Mouse (Mus musculus) limb, embryonic 11.5 days (tissue): Measurements from ENCODE around the gene Hils1. TPM values are rescaled to one million over a fixed set of nuclear protein-coding genes. Genes with fewer than 3 reads are reported as not detected.

Experiments used
- ATAC-seq: fragments of 200-750 bp; cut with Nextera tagmentation; 2 replicates; pipeline ENCODE4 v1.8.0; 2017; ENCODE audit warnings: low read depth; ENCODE audit not compliant: insufficient number of reproducible peaks, low FRiP score, low TSS enrichment
- DNase-seq: peaks from one replicate; pipeline ENCODE4 v3.0.0-alpha.2; 2015; ENCODE audit warnings: low spot score
- H3K27ac ChIP-seq: fragments of 300-500 bp; sonication (generic); replicated peaks from 2 replicates; pipeline ENCODE4 v1.5.1; 2014; ENCODE audit warnings: low read depth, mild to moderate bottlenecking, low read length
- H3K27me3 ChIP-seq: fragments of 300-500 bp; sonication (generic); 2 replicates; pipeline ENCODE4 v1.6.1; 2014; ENCODE audit warnings: mild to moderate bottlenecking, low read length, mixed read lengths; ENCODE audit not compliant: control insufficient read depth, insufficient read depth
- H3K36me3 ChIP-seq: fragments of 300-500 bp; sonication (generic); 2 replicates; pipeline ENCODE4 v1.6.1; 2014; ENCODE audit warnings: mild to moderate bottlenecking, low read length, moderate library complexity, mixed read lengths; ENCODE audit not compliant: control insufficient read depth, insufficient read depth
- H3K4me1 ChIP-seq: fragments of 300-500 bp; sonication (generic); 2 replicates; pipeline ENCODE4 v1.6.1; 2014; ENCODE audit warnings: low read length, mixed read lengths; ENCODE audit not compliant: control insufficient read depth, insufficient read depth
- H3K4me2 ChIP-seq: fragments of 300-500 bp; sonication (generic); 2 replicates; pipeline ENCODE4 v1.6.1; 2014; ENCODE audit warnings: low read depth, mild to moderate bottlenecking, moderate library complexity; ENCODE audit not compliant: severe bottlenecking
- H3K4me3 ChIP-seq: fragments of 300-500 bp; sonication (generic); 2 replicates; pipeline ENCODE4 v1.5.1; 2014; ENCODE audit warnings: low read depth, low read length
- H3K9ac ChIP-seq: fragments of 300-500 bp; sonication (generic); 2 replicates; pipeline ENCODE4 v1.6.1; 2014; ENCODE audit warnings: mild to moderate bottlenecking, low read length
- H3K9me3 ChIP-seq: fragments of 300-500 bp; sonication (generic); 2 replicates; pipeline ENCODE4 v1.6.1; 2016; ENCODE audit warnings: low read length; ENCODE audit not compliant: control insufficient read depth
- WGBS: fragments of 180-500 bp; shearing (Covaris S2); extraction: QIAGEN DNeasy Blood & Tissue Kit; methylation state at CpG from one replicate; pipeline ENCODE4 v1.1.7; 2014; 5-methylcytosine and 5-hydroxymethylcytosine counted together
- polyA plus RNA-seq: library from polyadenylated mRNA; unstranded; fragments of >200 nt; fragmentation: Nextera tagmentation; extraction: Ambion mirVana; gene quantifications from 2 replicates; pipeline ENCODE4 v1.2.1, GENCODE M21; 2014

Gene Hils1
- polyA plus RNA-seq, 1 experiment from 2014 or later, result not detected

DNA sequence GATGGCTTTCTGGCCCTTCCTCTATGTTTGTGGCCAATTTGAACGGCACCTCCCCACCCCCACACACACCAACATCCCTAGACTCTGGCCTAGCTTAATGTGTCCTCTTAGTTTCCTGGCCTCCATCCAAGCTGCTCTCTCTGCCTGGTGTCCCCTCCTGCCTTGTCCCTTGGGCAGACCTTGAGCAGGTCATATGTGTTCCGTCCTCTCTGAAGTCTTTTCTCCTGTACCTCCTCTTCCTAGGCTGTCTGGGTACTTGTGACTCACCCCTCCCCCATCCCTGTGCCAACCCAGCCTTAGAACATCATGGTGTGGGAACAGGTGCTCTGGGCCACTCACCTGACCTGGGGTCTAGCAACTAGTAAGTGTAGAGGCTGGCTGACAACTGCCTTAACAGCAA, 7.6 kb downstream of the Hils1 start:
- no peak for ATAC-seq

DNA sequence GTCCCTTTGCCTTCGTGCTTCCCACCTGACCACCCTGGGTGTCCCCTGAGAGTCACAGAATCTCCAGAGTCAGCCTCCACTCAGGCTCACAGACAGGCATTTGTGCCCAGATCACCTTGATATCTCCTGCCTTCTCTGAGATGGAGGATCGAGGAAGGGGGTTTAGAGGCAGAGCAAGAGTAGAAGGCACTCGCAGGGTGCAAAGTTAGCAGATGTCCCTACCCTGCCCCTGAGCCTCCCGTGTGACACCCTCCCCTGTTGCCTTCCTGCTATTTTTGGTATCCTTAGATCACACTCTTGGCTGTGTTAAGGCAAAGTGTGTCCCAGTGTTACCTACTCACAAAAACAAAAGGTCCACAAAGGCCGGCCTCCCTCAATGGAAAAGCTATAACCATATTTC, 8.8 kb downstream of the Hils1 start, which contains the start of gene Sgca:
TSS of gene Sgca (minus strand) at position 129 of the 400 bp plus-strand sequence.
- ATAC-seq (no peak), DNase-seq (no peak)
- WGBS, result 70% methylated on average over 5 of the region's 5 CpGs
- Histone ChIP-seq H3K9me3 (no peaks in the 10 kb centered on the region), H3K9ac (no peak within 1 kb of the TSS), H3K27me3 (no peaks in the 10 kb centered on the region), H3K27ac (no peak within 1 kb of the TSS), H3K4me2 (no peak within 1 kb of the TSS), H3K4me1 (no peaks in the 10 kb centered on the region), H3K36me3 (no peaks in the 10 kb centered on the region), H3K4me3 (no peak within 1 kb of the TSS)

More for the DNA sequence above, 7.6 kb downstream of the Hils1 start:
- Histone ChIP-seq H3K9ac (no peak overlapping the region), H3K4me2 (no peak overlapping the region), H3K36me3 (no peaks in the 10 kb centered on the region), H3K4me3 (no peak overlapping the region), H3K27ac (no peak overlapping the region), H3K4me1 (no peaks in the 10 kb centered on the region), H3K9me3 (no peaks in the 10 kb centered on the region), H3K27me3 (no peaks in the 10 kb centered on the region)
- DNase-seq, result no peak
- 92% methylated on average over 2 of the region's 2 CpGs for WGBS

DNA sequence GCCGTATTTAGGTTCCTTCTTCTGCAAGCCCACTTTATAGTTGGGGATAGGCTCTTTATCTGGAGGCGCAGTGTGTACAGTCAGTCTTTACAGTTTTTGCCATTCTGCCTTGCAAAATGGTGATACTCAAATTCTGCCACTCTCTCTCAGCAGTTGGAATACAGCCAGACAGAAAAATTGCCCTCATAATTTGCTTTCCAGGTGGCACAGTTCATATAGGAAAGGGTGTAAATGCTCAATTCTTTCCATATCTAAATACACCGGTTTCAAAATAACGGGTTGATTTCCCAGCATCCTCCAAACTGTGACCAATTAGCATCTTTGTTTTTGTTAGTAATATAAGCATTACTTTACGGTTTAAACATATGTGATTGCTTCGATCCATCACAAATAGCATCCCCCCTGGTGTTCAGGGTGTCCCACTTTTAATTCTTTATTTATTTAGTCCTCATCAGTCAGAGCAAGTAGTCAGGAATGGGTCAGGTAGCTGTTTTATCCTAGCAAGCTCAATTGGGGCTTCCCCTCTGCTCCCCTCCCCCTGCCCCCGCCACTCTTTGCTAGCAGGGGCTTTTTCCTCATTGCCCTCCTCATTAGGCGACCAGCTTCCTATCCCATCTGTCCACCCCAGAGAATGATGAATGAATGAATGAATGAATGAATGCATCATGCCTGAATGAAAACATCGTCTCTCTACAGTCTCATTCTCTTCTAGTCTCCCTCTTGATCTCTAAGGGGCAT, 11.0 kb downstream of the Hils1 start:
- ATAC-seq (peak; percentile 9; the same call in 1 of the 2 replicates), DNase-seq (no peak)
- WGBS, result 52% methylated on average over 9 of the region's 9 CpGs
- Histone ChIP-seq H3K27ac (no peak overlapping the region), H3K4me2 (peak overlapping the region; percentile 37; the same call in 1 of the 2 replicates), H3K9ac (peak overlapping the region; percentile 52; the same call in 1 of the 2 replicates), H3K9me3 (no peaks in the 10 kb centered on the region), H3K27me3 (no peaks in the 10 kb centered on the region), H3K4me3 (no peak overlapping the region), H3K4me1 (no peaks in the 10 kb centered on the region), H3K36me3 (no peaks in the 10 kb centered on the region)

DNA sequence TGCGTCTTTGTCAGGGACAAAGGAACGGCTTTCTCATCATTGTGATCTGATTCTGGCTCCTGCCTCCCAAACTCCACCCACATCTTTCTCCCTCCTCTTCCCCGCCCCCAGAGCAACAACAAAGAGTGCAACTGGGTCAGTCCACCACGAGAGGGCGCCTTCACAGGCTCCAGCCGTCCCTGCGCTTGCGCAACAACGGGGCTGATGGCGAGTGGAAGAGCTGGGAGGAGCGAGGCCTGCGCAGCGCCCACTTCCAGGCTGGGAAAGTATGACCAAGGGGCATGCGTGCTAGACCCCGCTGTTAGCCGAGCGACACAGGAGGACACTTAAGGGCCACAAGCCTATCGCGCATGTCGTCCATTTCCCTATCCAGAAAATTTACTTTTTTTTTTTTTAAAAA, 11.6 kb downstream of the Hils1 start:
- DNase-seq (peak; percentile 98), ATAC-seq (peak; percentile 90)
- Histone ChIP-seq H3K4me1 (no peaks in the 10 kb centered on the region), H3K27me3 (no peaks in the 10 kb centered on the region), H3K9ac (peak overlapping the region; percentile 52; the same call in 1 of the 2 replicates), H3K4me2 (peak overlapping the region; percentile 37; the same call in 1 of the 2 replicates), H3K9me3 (no peaks in the 10 kb centered on the region), H3K27ac (no peak overlapping the region), H3K36me3 (no peaks in the 10 kb centered on the region), H3K4me3 (no peak overlapping the region)
- WGBS, result under 1% methylated on average over 20 of the region's 20 CpGs

DNA sequence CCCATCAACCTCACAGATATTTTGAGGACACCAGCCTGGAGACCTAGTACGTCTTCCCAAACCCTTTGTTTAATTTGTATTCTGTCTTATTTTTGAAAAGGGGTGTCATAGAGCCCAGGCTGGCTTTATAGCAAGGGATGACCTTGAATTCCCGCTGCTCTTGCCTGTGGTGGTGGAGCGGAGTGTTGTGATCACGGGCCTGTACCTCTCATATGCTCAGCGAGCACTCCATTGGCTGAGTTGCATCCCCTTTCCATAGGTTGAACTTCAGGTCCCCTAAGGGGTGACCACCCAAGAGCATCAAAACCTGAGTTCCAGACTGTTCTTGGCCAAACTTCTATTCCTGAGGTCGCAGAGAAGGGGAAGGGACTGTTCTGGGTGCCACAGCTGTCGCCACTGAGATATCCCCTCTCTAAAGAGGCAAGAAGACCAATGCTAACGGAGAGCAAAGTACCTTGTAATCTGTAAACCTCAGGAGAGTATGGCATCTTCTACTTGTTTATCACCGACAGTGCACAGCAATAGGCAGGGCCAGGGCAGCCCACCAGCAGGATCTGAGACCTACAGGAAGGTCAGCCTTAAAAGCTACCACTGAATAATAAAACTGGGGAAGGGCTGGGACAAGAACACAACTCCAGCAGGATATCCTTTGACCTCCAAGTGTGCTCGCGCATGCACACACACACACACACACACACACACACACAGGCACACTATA, 12.2 kb downstream of the Hils1 start:
- Histone ChIP-seq H3K27me3 (no peaks in the 10 kb centered on the region), H3K4me3 (no peak overlapping the region), H3K36me3 (no peaks in the 10 kb centered on the region), H3K27ac (0 out of 2 replicates have a peak overlapping the region, but pooled peaks have one; percentile 4), H3K4me2 (no peak overlapping the region; the same call in 1 of the 2 replicates), H3K9ac (no peak overlapping the region), H3K4me1 (no peaks in the 10 kb centered on the region), H3K9me3 (no peaks in the 10 kb centered on the region)
- 81% methylated on average over 11 of the region's 11 CpGs for WGBS
- DNase-seq (no peak), ATAC-seq (peak; percentile 63; the same call in 1 of the 2 replicates)

DNA sequence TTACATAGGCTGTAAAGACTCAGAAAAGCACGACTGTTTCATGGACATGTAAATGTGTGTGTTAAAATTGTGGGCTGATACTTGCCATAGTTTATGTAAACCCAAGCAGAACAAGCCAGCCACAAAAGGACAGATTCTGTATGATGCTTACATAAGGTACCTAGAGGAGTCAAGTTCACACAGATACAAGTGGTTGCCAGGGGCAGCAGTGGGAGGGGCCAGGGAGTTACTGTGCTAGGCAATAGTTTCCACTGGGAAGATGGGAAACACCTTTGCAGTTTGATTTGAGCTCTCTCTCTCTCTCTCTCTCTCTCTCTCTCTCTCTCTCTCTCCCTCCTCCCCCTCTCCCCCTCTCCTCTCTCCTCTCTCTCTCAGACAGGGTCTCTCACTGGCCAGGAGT, 17.7 kb downstream of the Hils1 start:
- DNase-seq, result peak; percentile 38

DNA sequence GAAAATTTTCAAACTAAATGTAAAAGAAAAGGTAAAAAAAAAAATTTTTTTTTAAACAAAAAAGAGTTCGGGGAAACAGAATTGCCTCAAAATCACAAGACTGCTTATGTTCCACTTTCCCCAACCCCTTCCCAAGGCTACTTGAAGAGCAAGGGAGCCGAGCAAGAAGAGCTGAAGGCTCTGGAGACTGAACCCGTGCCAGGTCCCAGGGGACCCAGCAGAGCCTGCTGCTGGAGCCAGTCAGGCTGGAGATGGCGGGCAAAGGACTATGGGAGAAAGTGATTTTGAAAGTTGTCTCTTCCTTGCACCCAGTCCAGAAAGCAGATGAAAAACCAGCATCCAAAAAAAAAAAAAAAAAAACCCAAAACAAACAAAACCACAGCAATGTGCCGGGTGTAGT, 18.4 kb downstream of the Hils1 start:
- H3K4me1 ChIP-seq, result peaks cover 20% of the 10 kb centered on the region
- DNase-seq (no peak), ATAC-seq (no peak)
- no peaks in the 10 kb centered on the region for H3K27me3 ChIP-seq
- H3K4me3 ChIP-seq, result no peak overlapping the region
- H3K36me3 ChIP-seq, result no peaks in the 10 kb centered on the region
- 79% methylated on average over 5 of the region's 5 CpGs for WGBS
- H3K4me2 ChIP-seq, result no peak overlapping the region
- H3K9ac ChIP-seq, result no peak overlapping the region
- H3K9me3 ChIP-seq, result no peaks in the 10 kb centered on the region
- H3K27ac ChIP-seq, result no peak overlapping the region

More for the DNA sequence above, 17.7 kb downstream of the Hils1 start:
- Histone ChIP-seq H3K36me3 (no peaks in the 10 kb centered on the region), H3K9me3 (no peaks in the 10 kb centered on the region), H3K9ac (no peak overlapping the region), H3K27ac (no peak overlapping the region), H3K4me2 (no peak overlapping the region), H3K27me3 (no peaks in the 10 kb centered on the region), H3K4me3 (no peak overlapping the region), H3K4me1 (peaks cover 14% of the 10 kb centered on the region)
- WGBS, result 49% methylated on average over 1 of the region's 1 CpGs
- ATAC-seq, result no peak

DNA sequence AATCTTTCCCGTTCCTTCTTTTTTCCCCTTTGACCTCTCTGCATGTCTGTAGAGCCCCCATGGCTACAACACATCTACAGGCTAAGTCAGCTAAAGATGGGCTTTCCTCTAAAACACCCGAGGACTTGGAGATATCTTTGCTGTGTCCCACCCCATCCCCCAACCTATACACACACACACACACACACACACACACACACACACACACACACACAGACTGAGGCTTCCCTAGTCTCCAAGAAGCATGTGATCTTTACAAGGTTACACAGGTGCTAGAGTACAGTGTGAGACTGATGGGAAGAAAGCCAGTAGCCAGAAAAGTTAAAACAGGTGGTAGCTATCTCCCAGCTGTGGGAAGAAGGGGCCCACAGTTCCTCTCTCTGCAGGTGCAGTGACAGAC, 19.0 kb downstream of the Hils1 start:
- Histone ChIP-seq H3K9ac (no peak overlapping the region), H3K4me1 (peaks cover 20% of the 10 kb centered on the region), H3K27ac (no peak overlapping the region)

More for the DNA sequence above, 19.0 kb downstream of the Hils1 start:
- Histone ChIP-seq H3K4me2 (no peak overlapping the region), H3K9me3 (no peaks in the 10 kb centered on the region), H3K4me3 (no peak overlapping the region), H3K27me3 (no peaks in the 10 kb centered on the region), H3K36me3 (no peaks in the 10 kb centered on the region)
- no peak for DNase-seq
- WGBS, result 77% methylated on average over 2 of the region's 2 CpGs
- ATAC-seq, result no peak
